Mouse (Mus musculus) fibroblast of lung, adult 2 months (primary cell): ENCODE results near the gene Kcnk1.
A peak's percentile ranks its signal among the peaks of the same experiment; 100 is the strongest.

Experiments
- DNase-seq: peaks from one replicate; pipeline ENCODE4 v3.0.0-alpha.2; 2011; ENCODE audit warnings: low read depth

Kcnk1 gene

DNA sequence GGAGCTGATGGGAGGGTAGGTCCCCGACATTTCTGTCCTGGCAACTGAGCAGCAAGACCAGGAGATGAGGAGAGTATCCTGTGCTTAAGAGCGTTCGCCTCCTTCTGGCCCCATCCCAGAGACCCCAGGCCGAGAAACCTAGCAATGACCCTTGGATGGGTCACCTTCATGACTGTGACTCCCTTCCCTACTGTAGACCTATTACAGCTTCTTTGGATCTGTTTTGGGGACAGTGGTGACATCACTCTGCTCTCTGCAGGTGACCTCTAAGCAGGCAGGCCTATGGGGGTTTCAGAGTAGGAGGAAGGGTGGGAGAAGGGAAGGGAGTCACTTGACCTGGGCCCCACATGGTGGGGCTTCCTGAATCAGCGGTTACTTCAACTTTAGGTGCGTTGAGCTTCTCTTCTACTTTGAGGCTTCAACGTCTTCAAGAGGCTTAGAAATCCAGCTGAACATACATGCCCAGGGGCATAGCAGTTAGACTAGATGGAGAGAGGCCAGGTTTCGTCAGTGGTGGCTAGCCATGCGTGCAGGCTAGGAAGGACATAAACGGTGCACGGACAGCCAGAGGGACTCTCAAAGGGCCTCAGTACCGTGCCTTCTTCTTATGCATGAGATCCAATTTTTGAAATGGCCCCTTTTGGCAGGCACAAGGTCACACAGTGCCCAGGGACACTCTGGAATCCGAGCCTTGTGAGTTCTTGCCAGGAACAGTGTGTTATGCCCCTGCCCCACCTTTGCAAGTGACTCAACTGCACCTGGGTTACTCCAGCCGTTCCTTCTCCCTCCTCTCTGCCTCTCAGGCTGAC lies 1.3 kb downstream of the Kcnk1 start:
- no peak for DNase-seq

DNA sequence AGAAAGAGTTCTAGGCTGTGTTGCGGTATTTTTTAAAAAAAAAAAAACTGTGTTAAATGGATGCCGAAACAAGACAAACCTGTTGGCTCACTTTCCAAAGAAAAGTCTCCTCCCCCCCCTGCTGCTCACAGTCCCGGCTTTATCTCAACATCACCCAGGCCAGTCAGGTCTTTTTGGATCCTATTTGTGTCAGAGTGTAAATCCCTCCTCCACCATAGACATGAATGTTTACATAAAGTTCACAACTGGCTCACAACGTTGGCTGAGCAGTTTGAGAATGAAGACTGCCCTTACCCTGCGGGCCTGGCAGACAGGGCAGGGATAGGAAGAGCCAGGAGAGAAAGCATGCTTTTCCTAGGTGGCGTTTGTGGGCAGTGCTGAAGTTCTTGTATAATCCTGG lies 2.0 kb downstream of the Kcnk1 start:
- DNase-seq = no peak

DNA sequence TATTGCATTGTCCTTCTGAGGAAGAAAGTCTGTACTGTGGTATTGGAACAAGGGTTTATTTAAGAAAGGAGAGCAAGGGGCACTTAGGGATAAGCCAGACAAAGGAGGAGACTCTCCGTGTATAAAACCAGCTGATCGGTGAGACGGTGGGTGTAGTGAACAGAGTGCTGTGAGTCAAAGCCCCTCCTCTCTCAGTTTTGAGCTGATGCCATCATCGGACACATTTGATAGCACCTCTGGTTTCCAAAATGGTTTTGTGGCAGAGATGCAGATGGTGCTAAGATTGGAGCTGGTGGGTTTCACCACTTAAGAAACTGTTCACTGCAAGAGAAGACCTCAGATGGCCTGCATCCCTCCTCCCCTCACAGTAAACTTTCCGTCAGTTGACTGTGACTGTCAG lies 2.6 kb downstream of the Kcnk1 start:
- no peak for DNase-seq

DNA sequence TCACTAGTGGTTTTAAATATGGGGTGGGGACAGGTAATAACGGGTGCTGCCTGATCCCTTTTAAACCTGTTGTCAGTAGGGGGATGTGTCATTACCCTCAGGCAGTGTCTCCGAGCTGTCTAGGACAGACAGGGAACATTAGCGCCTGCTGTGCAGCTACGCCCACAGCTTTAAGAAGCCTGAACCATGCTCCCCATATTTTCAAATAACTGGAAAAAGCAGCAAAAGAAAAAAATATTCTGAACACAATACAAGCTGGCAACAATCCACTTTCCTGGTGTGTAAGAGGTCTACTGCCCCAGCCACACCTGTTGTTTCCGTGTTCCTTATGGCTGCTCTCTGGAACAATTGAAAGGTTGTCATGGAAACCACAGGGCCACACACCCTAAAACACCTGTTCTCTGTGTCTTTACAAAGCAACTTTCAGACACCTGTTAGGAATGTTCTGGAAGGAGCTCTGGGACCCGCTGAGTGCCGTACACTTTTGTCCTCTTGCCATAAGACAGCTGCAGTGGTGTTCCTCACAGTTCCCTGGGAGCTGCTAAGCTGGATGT lies 4.9 kb downstream of the Kcnk1 start:
- DNase-seq = no peak

DNA sequence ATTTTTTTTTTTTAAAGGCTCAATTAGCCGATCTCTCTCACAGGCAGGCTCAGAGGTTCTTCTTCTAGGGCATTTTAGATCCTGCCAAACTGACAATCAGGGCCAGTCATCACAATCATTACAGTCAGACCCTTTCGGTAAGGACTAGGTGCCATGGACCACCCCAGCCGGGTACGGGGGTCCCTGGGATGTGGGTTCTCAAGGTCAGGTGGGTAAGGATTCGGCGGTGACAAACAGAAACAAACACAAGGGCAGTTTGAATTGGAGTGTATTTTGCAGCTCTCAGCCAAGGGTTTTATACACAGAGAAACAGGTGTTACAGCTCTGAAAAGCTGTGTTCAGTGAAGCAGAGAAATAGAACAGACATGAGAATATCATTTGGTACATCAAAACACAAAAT lies 8.6 kb downstream of the Kcnk1 start:
- DNase-seq = no peak

DNA sequence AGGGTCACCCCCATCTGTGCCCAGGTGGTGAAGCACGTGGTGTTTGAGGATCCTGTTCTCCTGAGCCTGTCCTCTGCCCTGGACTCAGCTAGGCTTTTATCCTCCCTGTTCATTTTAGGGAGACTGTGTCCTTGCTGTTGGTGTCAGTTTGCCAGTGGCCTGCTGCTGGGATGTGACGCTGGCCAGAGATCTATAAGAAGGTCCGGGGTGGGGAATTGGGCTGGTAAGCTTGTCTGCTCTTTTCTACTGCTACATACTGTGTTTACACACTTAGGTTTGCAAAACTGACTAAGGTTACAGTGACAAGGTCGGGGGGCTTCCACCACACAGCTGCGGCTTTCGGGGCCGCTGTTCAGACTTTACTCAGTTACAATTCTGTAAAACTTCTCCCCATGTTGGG lies 10.0 kb downstream of the Kcnk1 start:
- DNase-seq = no peak

DNA sequence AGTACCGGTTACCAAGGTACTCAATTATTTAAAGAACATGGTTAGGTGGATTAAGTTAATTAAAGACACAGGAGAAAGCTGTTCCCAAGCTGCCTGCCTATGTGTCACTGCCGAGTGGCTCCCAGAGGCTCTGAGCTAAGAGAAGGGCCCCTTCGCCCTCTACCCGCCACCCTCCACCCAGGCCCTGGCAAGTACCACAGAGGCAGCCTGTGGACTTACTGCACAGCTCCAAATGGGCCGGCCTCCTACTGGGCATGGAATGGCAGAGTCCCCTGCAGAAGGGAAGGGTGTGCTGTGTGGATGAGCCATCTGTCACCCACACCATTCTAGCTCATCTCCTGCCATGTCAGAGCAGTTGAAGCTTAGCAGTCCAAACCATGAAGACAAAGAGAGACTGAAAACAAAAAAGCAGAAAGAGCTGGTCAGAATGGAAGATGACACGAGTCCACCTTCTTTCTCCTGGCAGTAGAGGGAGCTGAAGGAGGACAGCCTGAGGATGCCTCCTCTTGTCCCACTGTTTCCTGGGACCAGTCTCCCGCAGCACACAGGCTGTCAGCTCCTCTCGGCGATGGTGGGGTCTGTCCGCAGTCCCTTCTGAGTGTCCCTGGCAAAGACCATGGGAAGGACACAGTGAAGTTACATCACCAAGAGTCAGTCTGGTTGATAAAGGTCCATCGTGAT lies 11.5 kb downstream of the Kcnk1 start:
- DNase-seq = no peak

DNA sequence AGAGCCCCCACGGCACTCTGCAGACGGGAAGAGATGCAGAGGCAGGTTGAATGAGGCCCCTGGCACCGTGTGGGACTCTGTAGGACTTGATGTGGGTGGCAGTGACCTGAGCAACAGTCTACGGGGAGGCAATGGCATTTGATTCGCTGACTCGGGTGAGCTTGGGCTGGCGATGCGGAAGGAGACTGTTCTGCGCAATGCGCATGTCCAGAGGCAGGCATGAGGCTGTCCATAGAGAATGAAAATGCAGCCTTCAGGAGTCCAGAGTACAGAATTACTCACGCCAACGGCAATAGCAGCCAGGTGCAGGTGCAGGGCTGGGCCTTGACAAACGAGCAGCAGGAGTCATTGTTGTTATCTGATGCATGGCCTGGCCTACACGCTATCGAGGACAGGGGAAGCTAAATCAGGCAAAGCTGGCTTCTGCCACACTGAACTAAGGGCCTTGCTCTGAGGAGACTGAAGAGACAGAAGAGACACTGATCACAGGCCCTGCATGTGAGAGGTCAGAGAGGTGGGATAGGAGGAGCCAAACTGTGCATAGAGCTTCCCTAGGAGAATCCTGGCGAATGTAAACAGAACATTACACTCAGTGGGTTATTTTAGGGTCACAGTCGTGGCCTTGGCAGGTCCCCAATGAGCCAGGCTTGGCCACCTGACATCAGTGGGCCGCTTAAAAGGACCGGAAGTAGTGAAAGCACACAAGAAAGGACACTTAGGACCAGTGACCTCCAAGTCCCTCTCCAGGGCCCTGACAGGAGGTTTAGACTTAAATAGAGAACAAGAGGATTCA lies 12.8 kb downstream of the Kcnk1 start:
- DNase-seq = no peak

DNA sequence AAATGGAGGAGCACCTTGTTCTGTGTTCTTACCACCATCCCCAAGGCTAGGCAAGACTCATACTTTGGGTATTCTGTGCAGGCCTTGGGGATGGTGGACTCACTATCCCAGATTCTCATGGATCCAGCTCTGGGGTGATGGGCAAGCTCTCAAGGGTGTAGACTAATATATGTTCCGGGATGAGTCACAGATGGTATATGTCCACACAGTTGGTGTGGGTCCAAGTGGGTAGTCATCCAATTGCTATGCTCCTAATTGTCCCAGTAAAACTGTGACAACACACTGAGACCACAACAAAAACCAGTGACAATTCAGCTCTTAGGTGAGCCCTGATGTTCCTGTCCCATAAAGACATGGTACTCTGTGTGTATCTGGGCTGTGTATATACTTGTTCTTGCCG lies 14.0 kb downstream of the Kcnk1 start:
- no peak for DNase-seq

DNA sequence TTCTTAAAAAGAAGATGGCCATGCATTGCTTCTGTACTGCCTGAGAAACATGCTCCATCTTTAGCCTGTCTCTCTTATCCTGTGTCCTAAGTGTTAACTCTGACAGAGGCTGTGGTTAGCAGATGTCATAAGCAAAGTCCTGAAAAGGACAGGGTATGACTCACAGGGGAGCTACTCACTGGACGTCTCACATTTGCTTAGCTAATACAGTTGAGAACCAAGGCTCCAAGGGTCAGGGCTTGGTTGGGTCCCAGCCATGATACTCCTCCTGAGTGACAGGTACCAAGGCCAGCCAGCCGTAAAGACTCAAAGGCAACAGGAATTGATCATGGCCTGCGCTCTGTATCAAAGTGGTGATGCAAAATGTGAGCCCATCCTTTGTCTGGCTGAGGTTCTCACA lies 15.9 kb downstream of the Kcnk1 start:
- no peak for DNase-seq

DNA sequence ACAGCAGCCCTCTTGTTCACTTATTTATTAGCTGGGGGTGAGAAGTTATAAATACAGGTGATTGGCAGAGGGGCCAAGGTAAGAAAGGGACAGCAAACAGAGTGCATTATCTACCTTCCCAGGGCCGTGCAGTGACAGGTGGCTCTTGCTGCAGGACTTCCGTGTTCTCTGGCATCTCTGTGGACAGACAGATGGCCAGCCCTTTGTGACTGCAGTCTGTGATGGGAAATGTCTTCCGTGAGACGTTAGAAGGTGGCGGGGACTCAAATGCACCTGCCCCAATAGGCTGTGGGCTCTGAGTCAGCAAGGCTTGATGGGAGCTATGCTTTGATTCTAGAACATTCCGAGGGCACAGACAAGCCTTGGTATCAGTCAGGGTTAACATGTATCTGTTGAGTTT lies 17.4 kb downstream of the Kcnk1 start:
- no peak for DNase-seq

DNA sequence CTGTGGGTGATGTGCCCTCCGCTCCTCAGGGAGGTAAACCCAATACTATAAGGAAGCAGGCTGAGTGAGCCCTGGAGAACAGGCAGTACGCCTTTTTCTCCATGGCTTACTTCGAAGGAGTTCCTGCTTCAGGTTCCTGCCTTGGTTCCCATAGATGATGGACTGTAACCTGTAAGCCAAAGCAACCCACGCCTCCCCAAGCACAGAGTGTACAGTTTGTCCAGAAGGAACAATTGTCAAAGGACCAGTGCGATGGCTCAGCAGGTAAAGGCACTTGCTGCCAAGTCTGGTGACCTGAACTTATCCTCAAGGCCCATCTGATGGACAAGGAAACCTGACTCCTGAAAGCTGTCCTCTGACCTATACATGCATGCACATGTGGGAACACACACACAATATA lies 18.7 kb downstream of the Kcnk1 start:
- DNase-seq = no peak

DNA sequence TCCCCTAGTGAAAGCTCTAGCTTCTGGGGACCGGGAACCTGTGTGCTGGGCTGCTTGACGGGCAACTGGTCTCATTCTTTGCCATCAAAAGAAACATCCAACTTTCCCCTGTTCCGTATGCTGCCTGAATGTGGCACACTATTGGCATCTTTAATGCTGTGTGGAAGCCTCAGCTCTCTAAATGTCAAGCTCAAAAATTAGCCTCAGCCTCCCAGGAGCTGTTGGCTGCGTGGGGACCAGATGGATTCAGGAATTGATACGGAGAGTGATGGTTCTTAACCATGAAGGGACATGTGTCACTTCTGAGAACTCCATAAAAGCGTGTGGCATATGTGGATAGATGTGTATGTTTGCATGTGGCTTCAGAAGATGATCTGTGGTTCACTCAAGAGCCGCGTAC lies 27.0 kb downstream of the Kcnk1 start:
- DNase-seq = no peak

DNA sequence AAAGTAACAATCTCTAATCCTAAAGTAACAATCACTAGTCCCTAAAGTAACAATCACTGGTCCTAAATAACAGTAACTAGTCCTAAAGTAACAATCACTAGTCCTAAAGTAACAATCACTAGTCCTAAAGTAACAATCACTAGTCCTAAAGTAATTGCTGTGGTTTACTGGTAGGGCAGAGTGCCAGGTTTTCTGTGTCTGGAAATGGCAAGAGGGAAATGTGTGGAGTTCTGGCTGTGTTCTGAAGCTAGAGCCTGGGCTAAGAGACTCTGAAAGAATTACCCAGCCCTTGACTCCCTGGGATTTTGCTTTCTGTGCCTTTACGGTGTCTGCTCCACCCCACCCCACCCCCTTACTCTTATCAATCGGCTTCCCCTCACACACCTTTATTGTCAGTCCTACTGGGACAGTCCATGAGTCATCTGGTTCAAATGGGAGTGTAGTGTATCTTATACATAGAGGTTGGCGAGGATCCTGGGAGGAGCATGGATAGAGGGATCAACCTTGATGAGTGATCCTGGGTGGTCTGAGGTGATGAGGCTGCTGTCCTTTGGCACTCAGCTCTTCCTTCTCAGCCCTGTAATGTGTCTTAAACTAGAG lies 28.8 kb downstream of the Kcnk1 start:
- no peak for DNase-seq

DNA sequence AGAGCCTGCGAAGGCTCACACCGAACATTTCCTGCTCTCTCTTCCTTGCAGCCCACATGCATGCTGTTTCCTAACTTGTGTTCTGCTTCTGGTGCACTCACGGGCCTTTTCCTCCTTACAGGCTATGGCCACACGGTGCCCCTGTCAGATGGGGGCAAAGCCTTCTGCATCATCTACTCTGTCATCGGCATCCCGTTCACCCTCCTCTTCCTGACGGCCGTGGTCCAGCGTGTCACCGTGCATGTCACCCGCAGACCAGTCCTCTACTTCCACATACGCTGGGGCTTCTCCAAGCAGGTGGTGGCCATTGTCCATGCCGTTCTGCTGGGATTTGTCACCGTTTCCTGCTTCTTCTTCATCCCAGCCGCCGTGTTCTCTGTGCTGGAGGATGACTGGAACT lies 29.9 kb downstream of the Kcnk1 start:
- DNase-seq = no peak

DNA sequence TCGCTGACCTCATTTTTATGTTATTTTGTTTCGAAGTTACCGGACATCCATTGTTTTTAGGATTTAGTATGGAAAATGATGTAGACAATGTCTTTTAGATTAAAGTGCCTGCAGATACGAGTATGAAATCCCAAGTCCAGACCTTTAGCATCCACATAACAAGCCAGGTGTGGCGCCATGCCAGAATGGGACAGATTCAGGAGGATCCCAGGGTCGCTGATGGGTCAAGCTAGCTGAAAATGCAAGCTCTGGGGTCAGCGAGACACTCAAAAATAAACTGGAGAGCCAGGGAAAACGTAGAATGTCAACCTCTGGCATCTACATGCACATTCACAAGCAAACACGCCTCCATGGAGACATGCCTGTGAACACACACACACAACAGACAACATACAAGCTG lies 31.2 kb downstream of the Kcnk1 start:
- no peak for DNase-seq

DNA sequence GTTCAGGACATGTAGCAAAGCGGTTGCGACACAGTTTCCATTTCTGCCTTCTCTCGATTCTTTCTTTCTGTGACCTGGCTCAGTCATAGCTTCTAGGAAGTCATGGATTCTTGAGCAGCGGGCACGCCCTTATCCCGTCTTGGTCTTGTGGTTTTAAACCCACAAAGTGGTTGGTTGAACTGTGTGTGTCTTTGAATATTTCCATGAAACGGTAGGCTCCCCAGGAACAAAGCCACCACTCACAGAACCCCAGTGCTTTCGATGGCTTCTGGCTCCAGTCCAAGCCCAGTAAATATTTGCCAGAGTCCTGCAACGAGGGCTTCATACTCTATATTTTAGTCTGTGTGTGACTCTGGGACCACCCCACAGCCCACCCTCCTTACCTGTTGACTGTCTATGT lies 31.6 kb downstream of the Kcnk1 start:
- DNase-seq = no peak

DNA sequence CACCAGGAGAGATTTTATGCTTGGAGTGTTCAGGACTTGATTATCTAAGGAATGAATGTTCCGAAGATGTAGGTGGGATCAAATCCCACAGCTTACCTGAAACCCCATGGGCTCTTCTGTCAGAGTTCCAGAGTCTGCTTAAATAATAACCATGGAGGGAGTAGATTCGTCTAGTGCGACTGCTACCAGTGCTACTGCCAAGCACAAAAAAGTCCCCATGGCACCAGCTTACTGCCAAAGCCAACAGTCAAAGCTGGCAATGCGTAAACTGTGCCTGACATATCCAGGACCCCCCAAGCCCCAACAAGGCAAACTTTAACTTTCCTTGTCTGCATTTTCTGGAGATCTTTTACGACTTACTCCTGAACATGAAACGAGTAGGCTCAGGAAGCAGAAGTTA lies 32.5 kb downstream of the Kcnk1 start:
- no peak for DNase-seq

DNA sequence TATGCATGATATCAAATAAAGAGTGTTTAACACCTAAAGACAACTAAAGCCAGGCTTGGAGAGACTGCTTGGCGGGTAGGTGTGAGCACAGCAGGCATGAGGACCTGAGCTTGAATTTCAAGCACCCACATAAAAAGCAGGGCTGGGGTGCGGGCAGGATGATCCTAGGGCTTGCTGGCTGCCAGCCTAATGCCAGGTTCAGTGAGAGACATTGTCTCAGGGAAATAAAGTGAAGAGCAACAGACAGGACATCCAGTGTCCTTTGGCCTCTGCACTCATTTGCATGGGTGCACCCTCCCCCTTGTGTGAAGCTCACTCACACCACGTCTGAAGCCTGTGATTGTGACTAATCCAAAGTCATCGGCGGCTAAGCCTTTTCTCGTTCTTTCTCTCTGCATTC lies 34.0 kb downstream of the Kcnk1 start:
- DNase-seq = no peak

DNA sequence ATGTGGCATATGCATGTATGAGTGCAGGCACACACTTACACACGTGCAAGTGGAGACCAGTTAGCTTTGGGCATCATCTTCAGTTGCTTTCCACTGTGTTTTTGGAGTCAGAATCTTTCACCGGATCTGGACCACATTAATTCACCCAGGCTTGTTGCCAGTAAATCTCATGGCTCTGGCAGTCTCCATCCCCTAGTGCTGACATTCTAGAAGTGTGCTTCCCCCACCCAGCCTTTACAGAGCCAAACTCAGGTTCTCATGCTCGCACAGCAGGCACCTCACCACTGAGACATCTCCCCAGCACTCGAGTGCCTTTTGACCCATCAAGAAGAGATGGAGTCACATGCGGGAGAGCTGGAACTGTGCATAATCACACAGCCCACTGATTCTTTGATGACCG lies 37.8 kb downstream of the Kcnk1 start:
- peak; percentile 24 for DNase-seq

DNA sequence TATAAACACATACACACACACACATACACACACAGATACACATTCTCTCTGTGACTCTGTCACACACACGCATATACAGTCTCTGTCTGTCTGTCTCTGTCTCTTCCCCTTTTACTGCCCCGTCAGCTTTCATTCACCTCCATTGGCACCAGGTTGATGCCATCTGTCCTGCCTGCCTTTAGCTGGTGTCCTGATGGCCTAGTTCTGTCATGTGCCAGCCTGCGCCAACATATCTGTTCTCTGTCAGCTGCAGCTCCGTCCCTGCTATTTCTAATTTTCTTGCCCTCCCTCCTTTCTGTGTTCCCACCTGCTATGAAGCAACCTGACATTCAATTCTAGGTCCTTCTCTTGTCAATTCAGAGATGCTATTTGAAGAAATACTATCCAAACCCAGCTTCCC lies 40.1 kb downstream of the Kcnk1 start:
- no peak for DNase-seq

DNA sequence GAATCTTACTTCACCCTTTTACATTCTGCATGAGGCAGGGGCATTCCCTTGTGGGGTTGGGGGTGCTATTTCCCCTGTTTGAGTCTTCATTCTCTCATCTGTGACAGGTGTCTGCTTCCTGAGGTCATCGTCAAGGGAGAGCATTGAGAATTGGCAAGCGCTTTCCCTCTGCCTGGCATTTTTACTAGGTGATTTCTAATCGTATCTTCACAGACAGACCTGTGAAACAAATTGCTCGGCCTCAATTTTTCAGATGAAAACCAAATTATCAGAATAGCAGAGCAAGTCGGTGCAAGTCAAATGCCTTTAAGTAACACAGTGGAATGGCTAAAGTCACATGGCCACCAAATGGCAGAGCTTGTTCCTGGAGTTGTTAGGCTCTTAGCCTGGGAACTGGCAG lies 41.4 kb downstream of the Kcnk1 start:
- no peak for DNase-seq
